ENCODE assay signal across 8 mouse cellular contexts in genomic region chr19:4231253-4232185, GRCm38 (mm10). TPM values are rescaled to one million over a fixed set of nuclear protein-coding genes. Genes with fewer than 3 reads are reported as not detected.
A peak's percentile ranks its signal among the peaks of the same experiment; 100 is the strongest.
DNase-seq lines count a peak whose midpoint lies in the region; ATAC-seq and TF ChIP-seq lines count a peak whose summit lies in the region.

TSS of gene Pold4 (plus strand) at chr19:4231899.

- H3K27me3 ChIP-seq in G1E (ENCODE audit: insufficient read depth, low read length), result peaks cover 32% of the 10 kb centered on the region
- peaks cover 10% of the 10 kb centered on the region for H3K27me3 ChIP-seq in forebrain, embryonic 16.5 days (replicated peaks; ENCODE audit: control insufficient read depth, insufficient read depth, low read length)
- peaks cover 14% of the 10 kb centered on the region; the same call in 1 of the 2 replicates for H3K27me3 ChIP-seq in lung, embryonic 15.5 days

- peaks cover 33% of the 10 kb centered on the region for H3K4me1 ChIP-seq in G1E (ENCODE audit: insufficient read depth, low read depth, low read length)
- peaks cover 11% of the 10 kb centered on the region for H3K4me1 ChIP-seq in forebrain, embryonic 16.5 days (replicated peaks; ENCODE audit: control insufficient read depth, insufficient read depth, low read length)
- peaks cover 25% of the 10 kb centered on the region for H3K4me1 ChIP-seq in lung, embryonic 15.5 days

- intact Hi-C loops in heart, postnatal 36 days (cut with DNase I), result no loop called here

- H3K4me2 ChIP-seq in forebrain, embryonic 16.5 days (ENCODE audit: low read length), result peak within 1 kb of the TSS; percentile 68
- H3K4me2 ChIP-seq in lung, embryonic 15.5 days, result peak within 1 kb of the TSS; percentile 71

- H3K36me3 ChIP-seq in G1E (replicated peaks), result peaks cover 8% of the 10 kb centered on the region
- H3K36me3 ChIP-seq in forebrain, embryonic 16.5 days (ENCODE audit: control insufficient read depth, insufficient read depth), result no peaks in the 10 kb centered on the region
- H3K36me3 ChIP-seq in lung, embryonic 15.5 days, result no peaks in the 10 kb centered on the region

- TF ChIP-seq CTCF in G1E (IDR thresholded peaks at IDR 0.05; ENCODE audit: low read depth, low read length), result no peak

- no peaks in the 10 kb centered on the region for H3K9me3 ChIP-seq in G1E (replicated peaks)
- H3K9me3 ChIP-seq in forebrain, embryonic 16.5 days (ENCODE audit: control insufficient read depth, low read length), result no peaks in the 10 kb centered on the region
- no peaks in the 10 kb centered on the region for H3K9me3 ChIP-seq in lung, embryonic 15.5 days

- peak; percentile 93 for DNase-seq in G1E (ENCODE audit: low spot score)
- DNase-seq in cerebellum, adult 18-20 months, result peak; percentile 97 to 99
- peak; percentile 97 for DNase-seq in heart, postnatal 36 days
- peak; percentile 97 for DNase-seq in layer of hippocampus, adult 8-10 months (ENCODE audit: low spot score in 2 of 2)
- DNase-seq in ovary, adult 18-20 months (ENCODE audit: low spot score), result peak; percentile 94
- peak; percentile 93 for DNase-seq in thymus, postnatal 0 days (ENCODE audit: low spot score)

- H3K9ac ChIP-seq in forebrain, embryonic 16.5 days (replicated peaks; ENCODE audit: low read depth, low read length), result peak within 1 kb of the TSS; percentile 74
- H3K9ac ChIP-seq in lung, embryonic 15.5 days, result peak within 1 kb of the TSS; percentile 40

- 12% methylated on average over 26 of the region's 26 CpGs for WGBS in forebrain, embryonic 16.5 days
- WGBS in lung, embryonic 15.5 days, result 10% methylated on average over 26 of the region's 26 CpGs

- peak; percentile 91 for ATAC-seq in G1E (ENCODE audit: extremely low read depth, insufficient number of reproducible peaks, low FRiP score, poor library complexity, severe bottlenecking)
- ATAC-seq in forebrain, embryonic 16.5 days, result peak; percentile 95
- peak; percentile 92 for ATAC-seq in lung, embryonic 15.5 days (ENCODE audit: borderline replicate concordance, extremely low read depth, low FRiP score, low TSS enrichment)

- H3K27ac ChIP-seq in forebrain, embryonic 16.5 days (ENCODE audit: low read length), result peak within 1 kb of the TSS; percentile 57
- peak within 1 kb of the TSS; percentile 87 for H3K27ac ChIP-seq in lung, embryonic 15.5 days

- peak within 1 kb of the TSS; percentile 75 for H3K4me3 ChIP-seq in G1E (ENCODE audit: low read depth, low read length)
- H3K4me3 ChIP-seq in forebrain, embryonic 16.5 days (replicated peaks; ENCODE audit: low read length), result peak within 1 kb of the TSS; percentile 67
- H3K4me3 ChIP-seq in lung, embryonic 15.5 days, result peak within 1 kb of the TSS; percentile 52

RNA-seq across cellular contexts. Expression of gene Pold4, which starts in this region (rescaled TPM):
- total RNA-seq in G1E (2014; fragmentation: Nextera tagmentation), result 98.6 and 104 TPM in 2 replicates
- 66.2 and 89.1 TPM in 2 replicates for total RNA-seq in G1E (2017)
- 26.4 and 37.1 TPM in 2 replicates for polyA plus RNA-seq in G1E (2012)
- 19.6 and 21.9 TPM in 2 replicates for polyA plus RNA-seq in forebrain, embryonic 16.5 days (2015; fragmentation: Nextera tagmentation; extraction: Ambion mirVana)
- total RNA-seq in heart, postnatal 36 days (2021), result 10 to 100 TPM; 11.9 to 13.7 TPM
- total RNA-seq in layer of hippocampus, adult 8-10 months (2022), result 10 to 100 TPM; 13.3 to 25.1 (median 18.5) TPM
- polyA plus RNA-seq in lung, embryonic 15.5 days (2015; fragmentation: Nextera tagmentation; extraction: Ambion mirVana), result 27.6 and 32.4 TPM in 2 replicates
- polyA plus RNA-seq in thymus, postnatal 0 days (2015; fragmentation: Nextera tagmentation; extraction: Ambion mirVana), result 41.2 and 44.3 TPM in 2 replicates

Comparison
In these comparisons a context has a peak if more than half of its experiments do, and no peak if none do; other contexts are left out.
1. Peak in every context shown above with its lines: DNase-seq, ATAC-seq, H3K4me3 ChIP-seq and H3K27ac ChIP-seq.